Mouse (Mus musculus) thymus, postnatal 14 days (tissue): ENCODE measurements around the gene Runx1.

Experiments
- DNase-seq: peaks from one replicate; pipeline ENCODE4 v3.0.0; 2021

The Runx1 gene

DNA sequence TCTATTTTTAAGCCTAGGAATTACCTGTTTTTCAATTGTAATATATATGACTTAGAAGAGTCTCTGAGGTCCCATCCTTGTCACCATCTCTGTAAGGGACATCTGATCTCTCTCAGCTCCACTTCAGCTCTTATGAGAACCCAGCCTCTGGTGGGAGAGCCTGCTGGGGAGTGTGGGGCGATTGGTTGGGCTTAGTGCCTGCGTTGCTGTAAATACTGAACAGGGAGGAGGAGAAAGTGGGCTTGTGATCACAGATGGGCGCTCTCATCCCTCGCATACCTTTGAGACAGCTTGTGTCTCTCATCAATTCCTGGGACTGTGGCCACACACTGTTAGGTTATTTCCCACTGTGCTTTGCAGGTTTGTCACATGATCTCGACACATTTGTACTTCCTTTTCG lies 35.3 kb downstream of the Runx1 start:
- DNase-seq: no peak

DNA sequence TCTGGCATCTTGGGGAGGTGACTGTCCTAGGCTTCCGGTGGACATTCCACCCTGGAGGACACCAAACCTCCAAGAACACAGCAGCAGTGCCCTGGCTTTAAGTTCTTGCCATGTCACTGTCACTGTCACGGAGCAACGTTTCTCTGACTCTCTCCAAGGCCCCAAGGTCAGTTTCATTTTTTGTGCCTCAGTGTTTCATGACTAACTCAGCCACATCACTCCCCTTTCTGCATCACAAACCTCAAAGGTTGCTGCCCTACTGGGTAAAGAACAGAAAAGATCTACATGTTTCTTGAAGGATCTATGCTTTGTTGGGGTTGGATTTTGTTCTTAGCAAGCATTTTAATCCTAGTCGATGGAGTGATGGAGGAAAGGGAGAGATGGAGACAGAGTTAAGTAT lies 36.1 kb downstream of the Runx1 start:
- DNase-seq: no peak

DNA sequence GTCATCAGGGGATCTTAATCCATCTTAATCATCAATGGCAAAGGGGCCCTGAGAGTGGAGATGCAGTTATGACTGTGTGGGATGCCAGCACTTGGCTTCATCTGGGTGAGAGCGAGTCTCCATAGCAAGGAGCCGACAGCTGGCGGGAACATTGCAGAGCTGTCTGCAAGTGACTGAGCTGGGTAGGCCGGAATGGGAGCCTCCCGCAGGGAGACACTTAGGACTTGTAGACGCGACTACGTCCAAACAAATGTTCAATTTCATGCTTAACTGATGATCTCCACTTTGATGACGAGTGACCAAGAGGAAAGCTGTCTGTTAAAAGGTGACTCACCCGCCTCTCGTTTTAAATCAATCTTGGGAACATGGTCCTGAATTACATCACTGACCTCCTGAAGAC lies 37.5 kb downstream of the Runx1 start:
- no peak for DNase-seq

DNA sequence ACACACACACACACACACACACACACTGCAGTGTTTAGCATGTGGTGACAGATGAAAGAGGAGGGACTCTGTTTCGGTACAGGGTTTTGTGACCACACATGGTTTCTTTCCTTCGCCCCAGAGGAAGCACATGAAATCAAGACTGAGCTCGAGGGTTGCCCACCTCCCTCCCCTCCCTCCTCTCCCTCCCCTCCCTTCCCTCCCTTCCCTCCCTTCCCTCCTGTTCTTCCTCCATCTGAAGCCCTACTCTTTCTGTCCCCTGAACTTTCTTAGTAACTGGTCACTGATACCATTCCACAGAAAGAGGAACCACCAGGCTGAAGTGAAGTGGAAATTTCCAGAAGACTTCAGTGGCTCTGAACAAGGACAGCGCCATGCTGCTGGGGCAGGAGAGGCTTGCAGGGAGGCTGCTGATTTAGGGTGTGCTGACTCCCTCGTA lies 39.0 kb downstream of the Runx1 start:
- DNase-seq: no peak

DNA sequence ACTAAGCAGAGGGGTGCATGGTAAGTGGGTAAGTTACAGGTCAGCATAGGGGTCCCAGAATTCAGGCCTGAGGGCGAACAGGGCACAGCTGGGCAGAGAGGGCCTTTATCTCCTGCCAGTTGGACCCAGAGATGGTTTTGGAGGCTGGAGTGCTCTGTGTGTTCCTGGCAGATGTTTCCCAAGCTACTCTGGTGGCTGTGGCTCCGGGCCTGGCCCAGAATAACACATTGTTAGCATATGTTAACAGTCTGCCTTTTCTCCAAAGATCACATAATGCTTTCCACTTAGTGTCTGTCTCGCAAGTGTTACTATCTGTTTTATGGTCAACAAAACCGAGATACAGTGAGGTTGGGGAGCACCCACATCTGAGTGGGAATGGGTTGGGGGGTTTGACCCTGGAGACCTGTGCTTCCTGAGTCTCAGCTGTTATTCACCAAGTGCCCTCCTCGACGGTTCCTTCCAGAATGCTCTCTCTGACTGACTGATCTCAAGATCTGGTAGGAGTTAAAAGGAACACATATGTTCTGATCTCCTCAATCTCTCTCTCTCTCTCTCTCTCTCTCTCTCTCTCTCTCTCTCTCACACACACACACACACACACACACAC lies 39.6 kb downstream of the Runx1 start:
- DNase-seq: no peak

DNA sequence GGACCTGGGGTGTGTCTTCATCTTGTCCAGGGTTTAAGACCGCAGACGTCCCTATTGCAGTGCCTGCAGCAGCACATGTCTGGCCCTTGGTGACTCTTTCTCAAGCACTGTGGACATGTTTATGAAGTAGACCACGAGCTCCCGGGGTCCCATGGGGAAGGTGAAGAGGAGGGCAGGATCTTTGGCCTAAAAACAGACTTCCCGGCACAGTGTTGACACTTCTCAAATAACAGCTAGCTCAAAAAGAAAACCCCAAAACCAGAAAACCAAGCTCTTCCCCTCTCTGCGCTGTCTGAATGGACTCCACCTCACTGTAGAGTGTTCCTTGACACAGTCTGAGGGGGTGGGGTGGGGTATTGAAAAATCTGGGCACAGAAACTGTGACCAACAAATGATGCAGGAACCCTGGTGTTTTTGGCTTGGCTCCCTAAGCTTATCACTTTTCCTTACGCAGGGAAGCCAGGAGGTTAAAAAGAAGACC lies 42.3 kb downstream of the Runx1 start:
- DNase-seq: no peak

DNA sequence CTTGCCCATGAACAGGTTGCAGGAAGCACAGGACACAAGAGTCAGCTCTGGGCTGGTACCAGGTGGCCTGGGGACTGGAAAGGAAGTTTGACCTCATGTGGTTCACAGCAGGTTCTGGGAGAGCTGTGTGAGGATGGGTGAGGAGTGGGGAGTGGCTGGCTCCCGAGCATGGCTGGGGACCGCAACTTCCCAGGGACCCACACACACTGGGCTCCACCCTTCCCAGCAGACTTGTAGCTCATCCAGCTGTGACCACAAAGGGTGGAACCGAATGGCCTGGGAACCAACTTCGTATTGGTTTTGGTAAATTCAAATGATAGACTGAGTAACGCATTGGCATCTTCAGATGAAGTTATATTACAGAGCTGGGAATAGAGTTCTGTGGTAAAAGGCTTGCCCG lies 43.5 kb downstream of the Runx1 start:
- DNase-seq: no peak

DNA sequence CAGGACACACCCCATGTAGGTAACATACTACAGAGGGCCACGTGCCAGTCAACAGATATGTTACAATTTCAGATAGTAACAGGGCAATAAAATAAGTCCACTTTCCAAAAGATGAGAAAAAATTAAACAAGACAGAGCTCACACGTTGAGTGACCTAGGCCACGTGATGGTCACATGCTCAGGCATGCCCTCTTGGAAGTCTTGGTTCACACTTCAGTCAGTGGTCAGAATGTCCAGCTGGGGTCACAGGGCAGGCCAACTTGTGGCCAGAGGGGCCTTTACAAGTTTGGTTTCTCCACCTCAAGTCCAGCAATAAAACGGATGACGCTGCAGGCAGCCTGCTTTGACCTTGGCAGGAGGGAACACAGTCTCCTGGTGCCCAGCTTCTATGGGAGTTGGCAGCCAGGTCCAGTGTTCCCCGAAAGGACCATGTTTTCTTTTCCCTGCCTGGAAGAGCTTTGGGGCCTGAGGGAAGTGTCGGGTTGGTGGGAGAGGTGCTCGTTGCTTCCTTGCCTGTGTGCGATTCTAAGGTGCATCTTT lies 46.0 kb downstream of the Runx1 start:
- no peak for DNase-seq

DNA sequence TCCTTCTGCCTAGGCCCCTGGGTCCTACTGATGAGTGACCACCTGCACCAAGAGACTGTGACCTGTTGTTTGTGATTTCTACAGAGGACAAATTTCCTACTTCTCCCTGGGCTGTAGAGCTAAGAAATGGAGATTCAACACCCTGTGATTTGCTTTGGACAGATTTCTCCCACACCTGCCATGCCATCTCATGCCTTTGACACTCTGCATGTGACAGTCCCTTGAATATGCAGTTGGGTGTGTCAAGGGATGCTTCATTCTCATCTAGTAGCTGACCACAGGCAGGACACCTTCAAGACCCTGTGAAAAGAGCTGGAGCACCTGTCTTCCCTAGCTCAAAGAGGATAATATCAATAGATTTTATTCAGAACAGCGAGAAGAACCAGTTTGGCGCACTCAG lies 46.8 kb downstream of the Runx1 start:
- no peak for DNase-seq

DNA sequence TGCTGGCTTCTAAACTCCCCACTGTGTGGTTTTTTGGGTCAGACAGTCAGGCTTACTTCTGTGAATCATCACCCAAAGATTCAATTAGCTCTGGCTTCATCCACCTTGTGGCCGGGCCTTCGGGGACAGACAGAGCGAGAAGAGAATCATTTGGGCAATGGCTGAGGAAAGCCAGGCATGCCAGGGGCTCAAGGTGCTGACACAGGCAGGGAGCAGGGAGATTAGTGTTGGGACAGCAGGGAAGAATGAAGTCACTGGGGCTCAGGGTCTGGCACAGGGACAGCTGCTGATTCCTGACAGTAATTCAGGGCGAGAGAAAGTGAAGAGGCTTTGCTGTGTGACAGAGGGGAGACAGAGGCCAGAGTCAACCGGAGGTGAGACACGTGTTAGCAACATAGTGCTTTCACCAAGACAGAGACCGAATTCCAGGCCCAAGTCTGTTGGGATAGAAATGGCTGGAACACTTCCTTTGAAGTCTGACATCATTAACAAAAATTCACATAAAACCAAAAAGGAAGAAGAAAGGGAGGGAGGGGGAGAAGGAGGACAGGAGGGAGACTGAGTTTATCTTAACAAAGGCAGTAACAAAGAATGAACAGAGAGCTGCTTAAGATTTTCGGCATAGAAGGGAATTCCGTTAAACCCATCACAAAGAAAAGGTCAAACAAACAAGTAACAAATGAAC lies 47.7 kb downstream of the Runx1 start:
- no peak for DNase-seq

DNA sequence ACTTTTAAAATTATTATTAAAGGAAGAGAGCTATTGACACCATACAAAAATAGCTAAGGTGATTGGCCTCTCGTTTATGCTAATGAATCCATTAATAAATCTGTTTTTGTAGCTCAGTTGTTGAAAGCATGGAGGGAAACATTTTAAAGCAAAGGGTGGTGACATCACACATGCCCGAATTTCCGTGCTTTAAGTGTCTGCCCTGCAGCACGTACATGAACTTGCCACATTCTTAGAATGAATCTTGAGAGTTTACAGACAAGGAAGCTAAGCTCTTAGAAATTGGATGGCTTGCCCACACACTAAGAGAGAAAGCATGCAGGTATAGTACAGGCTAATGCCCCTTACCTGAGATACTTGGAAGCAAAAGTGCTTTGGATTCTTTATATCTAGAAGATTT lies 58.1 kb downstream of the Runx1 start:
- DNase-seq: no peak

DNA sequence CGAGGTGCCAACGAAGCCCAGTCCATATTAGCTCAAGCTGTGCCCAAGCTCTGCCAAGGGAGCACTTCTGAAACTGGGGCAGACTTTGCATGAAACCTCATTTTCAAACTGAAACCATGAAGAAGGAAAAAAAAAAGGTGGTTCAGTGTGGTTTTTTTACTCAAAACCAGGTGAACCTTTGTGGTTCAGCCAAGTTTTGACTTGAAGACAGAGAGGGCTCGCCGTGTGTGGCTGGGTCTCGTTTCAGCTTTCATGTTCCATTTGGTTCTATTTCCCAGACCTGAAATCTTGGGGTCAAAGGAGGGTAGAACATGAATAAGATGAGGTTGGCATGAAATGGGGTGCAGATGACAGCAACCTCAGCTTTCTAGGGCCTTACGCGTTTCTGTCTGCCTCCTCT lies 58.5 kb downstream of the Runx1 start:
- peak; percentile 66 for DNase-seq

DNA sequence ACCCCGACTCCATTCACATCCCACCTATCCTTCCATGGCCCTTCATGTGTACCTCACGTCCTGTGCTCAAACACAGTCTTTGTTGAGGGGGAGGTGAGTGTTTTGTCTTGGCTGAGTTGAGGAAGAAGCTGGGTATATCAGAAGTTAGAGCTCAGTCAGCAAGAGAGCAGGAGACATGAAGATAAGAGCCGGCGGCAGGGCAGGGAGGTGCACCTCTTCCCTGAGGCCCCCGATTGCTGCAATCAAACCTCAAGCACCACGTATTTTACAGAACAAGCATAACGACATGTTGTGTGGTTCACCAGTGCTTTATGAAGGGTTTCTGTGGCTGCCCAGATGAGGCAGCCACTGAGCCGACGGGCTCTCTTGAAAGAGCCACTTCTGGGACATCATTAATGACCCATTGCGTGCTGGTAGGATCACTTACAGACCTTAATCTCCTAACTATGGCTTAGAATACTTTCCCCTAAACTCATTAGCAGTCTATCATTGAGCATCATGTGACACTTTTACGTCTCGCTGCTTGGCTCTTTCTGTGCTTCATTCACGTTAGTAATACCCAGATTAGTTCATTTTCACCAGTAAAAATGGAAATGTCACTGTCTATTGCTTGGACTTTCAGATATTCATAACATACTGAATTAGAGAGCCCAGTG lies 61.1 kb downstream of the Runx1 start:
- peak; percentile 54 for DNase-seq

DNA sequence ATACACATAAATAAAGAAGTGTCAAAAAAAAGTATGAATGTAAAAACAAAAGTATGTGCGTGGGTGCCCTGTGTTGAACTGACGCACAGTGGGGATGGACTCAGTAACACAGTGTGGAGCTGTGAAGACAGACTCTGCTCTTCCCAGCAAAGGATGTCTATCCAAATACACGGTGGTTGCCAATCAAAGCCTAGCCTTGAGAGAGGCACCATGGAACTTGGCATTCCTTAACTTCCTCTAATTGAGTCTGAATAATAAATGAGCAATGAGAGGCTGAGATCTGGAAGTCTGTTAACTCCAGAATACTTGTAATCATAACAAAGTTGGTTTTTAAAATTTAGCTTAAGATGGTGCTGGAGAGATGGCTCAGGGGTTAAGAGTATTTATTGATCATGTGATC lies 62.3 kb downstream of the Runx1 start:
- no peak for DNase-seq

DNA sequence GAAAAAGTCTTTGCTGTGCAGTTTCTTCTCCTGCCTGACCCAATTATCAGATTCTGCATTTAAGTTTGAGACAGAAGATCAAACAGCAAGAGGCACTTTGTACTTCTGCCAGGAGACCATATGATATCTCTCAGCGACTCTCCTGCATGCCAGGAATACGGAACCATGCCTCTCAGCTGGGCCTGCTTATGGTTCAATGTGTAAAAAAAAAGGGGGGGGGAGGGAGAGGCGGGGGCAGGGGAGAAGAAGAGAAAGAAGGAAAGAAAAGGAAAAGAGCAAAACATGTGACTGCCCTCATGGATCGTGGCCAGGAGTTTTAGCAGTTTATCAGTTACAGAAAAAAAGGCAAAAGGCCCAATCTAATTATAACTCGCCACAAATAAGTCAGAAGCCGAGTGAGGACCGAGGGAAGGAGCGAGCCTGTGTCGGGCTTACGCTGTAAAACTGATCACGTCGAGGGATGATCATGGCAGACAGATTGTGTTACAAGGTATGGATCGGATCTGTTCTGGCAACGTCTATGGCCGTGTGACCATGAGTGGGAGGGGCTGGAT lies 63.9 kb downstream of the Runx1 start:
- DNase-seq: peak; percentile 62

DNA sequence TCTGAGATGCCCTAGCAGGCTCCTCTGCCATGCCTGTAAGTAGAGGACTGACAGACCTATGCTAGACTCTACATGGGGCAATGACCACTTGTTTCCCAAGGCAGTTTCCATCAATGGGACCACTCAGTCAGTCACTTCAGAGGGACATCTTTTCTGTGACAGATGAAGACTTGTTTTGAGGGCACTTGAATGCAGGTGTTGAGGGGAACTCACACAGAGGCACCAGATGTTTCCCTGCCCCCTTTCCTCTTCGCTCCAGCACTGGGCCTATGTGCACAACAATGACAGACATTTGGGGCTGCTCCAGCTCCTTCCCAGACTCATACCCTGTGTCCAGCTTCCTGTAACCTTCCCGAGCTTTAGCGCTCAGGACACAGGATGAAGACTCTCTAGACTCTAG lies 65.9 kb downstream of the Runx1 start:
- peak; percentile 81 for DNase-seq

DNA sequence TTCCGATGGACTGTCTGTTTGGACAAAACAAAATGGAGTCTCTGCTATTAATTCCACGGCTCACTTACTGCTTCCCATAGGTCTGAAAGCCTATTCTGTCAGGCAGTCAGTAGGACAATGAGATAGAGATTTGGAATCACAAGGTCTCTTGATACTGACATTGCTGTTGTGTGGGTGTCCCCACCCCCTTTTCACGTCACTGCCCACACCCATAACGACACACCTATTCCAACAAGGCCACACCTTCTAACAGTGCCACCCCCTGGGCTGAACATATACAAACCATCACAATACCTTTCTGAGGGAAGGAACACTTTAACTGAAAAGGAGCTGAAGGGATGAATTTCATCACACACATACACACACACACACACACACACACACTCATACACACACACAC lies 68.4 kb downstream of the Runx1 start:
- DNase-seq: peak; percentile 54

DNA sequence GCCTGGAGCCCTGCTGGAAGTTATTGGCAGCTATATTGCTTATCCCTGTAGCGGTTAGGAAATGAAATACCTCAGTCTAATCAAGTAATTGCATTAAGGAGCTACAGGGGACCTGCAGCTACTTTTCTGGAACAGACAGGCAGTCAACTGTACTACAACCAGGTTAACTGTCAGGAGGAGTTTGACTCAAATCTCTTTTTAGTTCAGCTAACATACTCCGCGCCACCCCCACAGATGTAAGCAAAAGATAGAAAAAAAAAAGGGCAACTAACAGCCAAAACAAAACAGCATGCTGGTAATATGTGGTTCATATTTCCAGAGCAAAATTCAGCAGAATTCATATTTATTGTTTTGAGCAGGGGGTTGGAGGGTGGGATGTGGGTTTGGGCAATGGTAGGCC lies 72.0 kb downstream of the Runx1 start:
- DNase-seq: peak; percentile 65

DNA sequence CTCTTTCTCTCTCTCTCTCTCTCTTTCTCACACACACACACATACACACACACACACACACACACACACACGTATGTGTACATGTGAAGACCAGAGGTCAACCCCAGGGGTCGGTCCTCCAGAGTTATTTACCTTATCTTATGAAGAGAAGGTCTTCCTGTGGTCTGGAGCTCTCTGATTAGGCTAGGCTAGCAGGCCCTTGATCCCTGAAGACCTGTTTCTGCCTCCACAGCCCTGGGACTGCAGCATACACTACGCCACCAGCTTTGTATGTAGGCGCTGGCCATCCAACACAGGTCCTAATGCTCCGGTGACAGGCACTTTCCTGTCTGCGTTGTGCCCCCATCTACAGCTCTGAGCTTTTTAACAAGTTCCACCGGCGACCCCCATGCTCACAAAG lies 72.8 kb downstream of the Runx1 start:
- no peak for DNase-seq

DNA sequence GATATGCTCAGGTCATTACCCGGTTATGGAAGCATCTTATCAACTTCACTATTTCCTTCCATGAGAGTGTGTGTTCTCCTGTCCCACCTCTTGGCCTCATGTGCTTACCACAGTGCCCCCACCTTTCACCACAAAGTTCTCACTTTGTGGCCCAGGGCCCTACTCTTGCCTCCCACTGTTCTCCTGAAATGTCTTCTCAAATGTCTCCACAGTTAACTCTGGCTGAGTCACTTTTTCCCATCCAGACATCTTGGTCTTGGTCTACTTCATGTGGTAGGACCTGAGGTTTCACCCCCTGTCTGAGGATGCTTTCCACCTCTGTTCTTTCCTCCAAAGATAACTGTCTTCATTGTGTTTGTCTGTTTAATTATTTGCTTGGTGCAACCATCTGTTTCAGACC lies 77.7 kb downstream of the Runx1 start:
- DNase-seq: no peak

DNA sequence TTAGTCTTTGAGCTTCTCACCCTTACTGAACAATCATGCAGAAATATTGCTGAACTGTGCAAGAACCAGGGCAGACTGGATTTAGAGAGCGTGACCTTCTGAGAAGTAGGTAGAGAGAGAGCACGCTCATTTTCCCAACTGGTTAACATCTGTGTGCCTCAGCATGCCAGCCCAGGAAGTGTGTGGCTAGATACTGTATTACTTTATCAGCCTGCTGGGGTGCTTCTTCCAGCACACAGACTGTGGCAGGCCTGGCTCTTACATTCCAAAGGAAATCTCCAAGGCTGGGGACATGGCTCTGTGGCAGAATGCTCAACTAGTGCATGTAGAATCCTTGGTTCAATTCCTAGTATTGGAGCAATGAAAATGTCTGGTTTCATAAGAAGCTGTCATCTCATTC lies 78.9 kb downstream of the Runx1 start:
- peak; percentile 53 for DNase-seq

DNA sequence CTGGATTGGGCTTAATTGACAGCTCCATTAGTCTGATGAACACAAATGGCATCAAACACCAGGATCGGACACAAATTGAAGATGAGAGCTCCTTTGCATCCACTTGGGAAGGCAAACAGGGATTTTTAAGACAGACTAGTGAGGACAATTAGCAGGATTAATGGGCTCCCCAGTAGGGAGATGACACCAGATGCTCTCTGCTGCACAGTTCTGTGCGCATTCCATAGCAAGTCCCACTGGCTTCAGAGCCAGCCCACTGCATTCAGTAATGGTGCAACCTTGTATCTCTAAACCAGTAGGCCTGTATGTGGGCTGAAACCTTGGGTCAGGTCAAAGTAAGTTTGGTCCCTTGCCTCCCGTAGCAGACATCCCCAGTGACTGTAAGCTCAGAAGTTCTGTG lies 80.7 kb downstream of the Runx1 start:
- DNase-seq: no peak

DNA sequence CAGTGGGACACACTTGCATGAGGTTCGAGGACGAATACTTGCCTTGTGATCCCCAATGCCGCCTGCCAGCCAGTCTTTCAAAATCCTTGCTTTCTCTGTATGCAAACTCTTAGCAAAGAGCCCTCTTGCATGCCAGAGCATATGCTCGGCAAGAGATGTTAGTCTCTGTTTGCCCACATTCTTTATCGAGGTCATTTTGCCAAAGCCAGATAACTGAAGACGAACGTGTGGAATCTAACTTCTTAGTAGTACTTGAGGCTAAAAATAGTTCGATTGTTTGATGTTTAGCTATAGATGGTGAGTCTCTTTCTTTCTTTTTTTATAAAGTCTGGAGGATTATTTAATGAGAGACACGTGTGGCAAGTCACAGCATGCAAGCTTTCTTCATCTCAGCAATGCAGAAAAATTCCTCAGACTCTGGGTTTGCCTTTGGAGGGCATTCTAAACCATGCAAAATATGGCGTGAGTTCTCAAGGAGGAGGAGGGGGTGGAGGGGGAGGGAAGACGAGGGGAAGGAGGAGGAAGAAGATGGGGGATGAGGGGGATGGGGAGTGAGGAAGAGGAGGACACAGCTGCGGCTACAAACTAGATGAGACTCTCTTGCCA lies 81.7 kb downstream of the Runx1 start:
- no peak for DNase-seq
